Mouse (Mus musculus) ES-E14 (cell line): ENCODE data around the gene Rabep1.

Experiments
- CHD2 ChIP-seq: IDR thresholded peaks from 2 replicates; pipeline ENCODE4 v1.6.1; 2014; ENCODE audit warnings: mild to moderate bottlenecking, low read depth, low read length, inconsistent platforms
- HCFC1 ChIP-seq: IDR thresholded peaks from 2 replicates; pipeline ENCODE4 v1.6.1; 2012; ENCODE audit warnings: low read length, inconsistent platforms, borderline replicate concordance; ENCODE audit not compliant: insufficient read depth
- MAFK ChIP-seq: IDR thresholded peaks from 2 replicates; pipeline ENCODE4 v1.6.1; 2014; ENCODE audit warnings: mild to moderate bottlenecking, low read depth, low read length, inconsistent platforms; ENCODE audit not compliant: insufficient read depth
- ZC3H11A ChIP-seq: IDR thresholded peaks from 2 replicates; pipeline ENCODE4 v1.6.1; 2012; ENCODE audit warnings: low read depth, mild to moderate bottlenecking, inconsistent platforms, low read length, borderline replicate concordance
- ZNF384 ChIP-seq: IDR thresholded peaks from 2 replicates; pipeline ENCODE4 v1.6.1; 2012; ENCODE audit warnings: low read depth, low read length, inconsistent platforms

GRCm38 (mm10) chr11:70942596-70942995, 98.0 kb downstream of the Rabep1 start:
- TF ChIP-seq CHD2 (no peak), MAFK (no peak), ZNF384 (no peak), ZC3H11A (no peak), HCFC1 (no peak)
